Mouse (Mus musculus) 416B (cell line): ENCODE measurements around the gene Npff.

Experiments
- DNase-seq: peaks from one replicate; pipeline ENCODE4 v3.0.0; 2011; ENCODE audit warnings: low read depth

Gene Npff

DNA sequence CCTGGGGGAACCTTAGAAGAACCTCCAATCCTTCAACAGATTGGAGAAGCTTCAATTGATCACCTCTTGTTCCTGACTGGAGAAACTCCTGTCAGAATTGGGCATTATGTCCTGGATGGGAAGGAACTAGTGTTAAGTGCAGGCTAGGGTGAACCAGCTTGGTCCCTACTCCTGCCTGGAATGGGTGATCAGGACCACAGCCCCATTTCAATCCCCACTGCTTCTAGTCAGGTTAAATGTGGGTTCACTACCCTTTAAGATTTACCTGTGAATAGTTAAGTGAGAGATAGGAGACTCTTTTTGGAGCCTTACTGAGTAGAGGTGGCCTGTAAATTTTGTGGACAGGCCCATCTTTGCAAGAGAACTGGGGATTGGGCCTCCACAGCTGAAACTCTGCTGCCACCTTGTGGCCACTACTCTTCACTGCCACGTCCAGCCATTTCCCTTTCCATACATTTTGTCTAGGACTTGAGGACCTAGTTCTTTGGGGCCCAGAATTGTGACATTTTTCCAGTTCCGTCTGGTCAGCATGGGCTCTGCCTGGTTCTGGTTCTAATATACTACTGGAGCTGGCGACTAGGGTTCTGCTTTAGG is at the start of gene Npff:
Gene Npff (minus strand): TSS at position 51 of the 594 bp plus-strand sequence.
- DNase-seq = peak; percentile 84

- DNase-seq = peak; percentile 64
Measured at GRCm38 (mm10) chr15:102572081-102572480, 47.3 kb upstream of the Npff start.

DNA sequence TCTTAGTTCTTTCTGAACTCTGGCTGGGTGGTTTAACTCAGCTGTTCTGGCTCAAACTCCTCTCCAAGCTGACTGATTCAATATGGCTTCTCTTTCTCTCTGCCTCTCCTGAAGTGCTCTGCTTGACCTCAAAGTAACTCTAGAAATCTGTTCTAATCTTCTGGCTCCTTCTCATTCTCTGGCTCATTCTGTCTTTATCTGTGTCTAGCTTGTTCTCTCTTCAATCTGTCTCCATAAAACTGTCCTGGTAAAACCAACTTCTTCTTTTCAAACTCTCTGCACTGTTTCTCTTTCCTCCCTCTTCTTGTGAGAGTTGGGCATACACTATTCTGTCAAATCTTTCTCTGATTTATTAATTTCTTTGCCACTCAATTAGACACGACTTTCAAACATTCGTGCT is 43.1 kb upstream of the Npff start:
- no peak for DNase-seq

DNA sequence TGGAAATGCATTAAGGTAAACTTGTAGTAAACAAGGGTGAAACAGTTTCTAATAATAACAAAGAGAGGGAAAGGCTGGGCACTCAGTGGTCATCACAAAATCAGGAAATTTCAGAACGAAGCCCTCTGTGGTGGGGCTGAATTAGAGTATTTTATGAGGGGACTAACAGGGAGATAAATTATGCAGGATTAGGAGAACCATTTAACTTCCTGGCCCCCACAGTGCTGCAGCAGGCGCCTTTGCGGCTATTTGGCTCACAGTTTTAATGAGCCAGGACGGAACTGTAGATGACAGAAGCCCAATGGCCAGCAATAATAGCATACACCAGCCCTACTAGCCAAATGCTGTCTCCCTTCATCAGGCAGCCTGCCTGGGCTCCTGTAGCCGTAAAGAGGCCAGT is 38.9 kb upstream of the Npff start:
- no peak for DNase-seq

GRCm38 (mm10) chr15:102563061-102563460 is 38.3 kb upstream of the Npff start:
- no peak for DNase-seq

- no peak for DNase-seq
Measured at GRCm38 (mm10) chr15:102562491-102562890, 37.7 kb upstream of the Npff start.

DNA sequence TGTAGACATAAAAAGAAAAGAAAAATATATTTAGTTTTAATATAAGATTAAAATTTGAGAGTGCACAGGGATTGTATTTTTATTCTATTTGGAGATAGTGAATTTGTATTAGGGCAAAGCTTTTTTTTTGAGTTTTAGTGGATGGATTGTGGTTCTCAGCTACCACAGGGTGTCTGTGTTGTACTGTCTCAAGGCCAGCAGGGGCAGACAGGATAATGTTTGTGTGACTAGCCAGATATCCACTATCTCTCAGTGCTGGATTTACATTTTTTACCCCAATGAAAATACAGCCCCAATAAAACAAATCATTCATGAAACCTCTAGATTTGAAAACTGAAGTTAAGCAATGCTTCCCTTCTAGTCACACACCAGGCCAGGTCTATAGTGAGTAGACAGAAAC is 32.8 kb upstream of the Npff start:
- DNase-seq = peak; percentile 43

- DNase-seq = peak; percentile 90
Measured at GRCm38 (mm10) chr15:102555581-102555980, 30.8 kb upstream of the Npff start.

DNA sequence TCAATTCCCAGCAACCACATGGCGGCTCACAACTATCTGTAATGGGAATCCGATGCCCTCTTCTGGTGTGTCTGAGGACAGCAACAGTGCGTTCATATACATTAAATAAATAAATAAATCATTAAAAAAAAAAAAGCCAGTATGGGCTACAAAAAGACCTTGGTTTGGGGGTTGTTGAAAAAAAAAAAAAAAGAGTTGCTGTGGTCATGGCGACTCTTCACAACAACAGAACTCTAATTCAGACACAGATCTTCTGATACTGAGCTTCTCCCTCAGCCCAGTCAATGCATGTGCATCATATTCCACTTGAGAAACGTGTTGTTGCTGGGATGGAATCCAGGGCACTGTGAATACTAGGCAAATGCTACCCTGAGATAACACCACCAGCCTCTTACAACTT is 27.9 kb upstream of the Npff start:
- no peak for DNase-seq

GRCm38 (mm10) chr15:102547478-102547877 is 22.7 kb upstream of the Npff start:
- no peak for DNase-seq

GRCm38 (mm10) chr15:102546677-102547427 is 22.1 kb upstream of the Npff start:
- no peak for DNase-seq

GRCm38 (mm10) chr15:102546246-102546645 is 21.5 kb upstream of the Npff start:
- DNase-seq = no peak

DNA sequence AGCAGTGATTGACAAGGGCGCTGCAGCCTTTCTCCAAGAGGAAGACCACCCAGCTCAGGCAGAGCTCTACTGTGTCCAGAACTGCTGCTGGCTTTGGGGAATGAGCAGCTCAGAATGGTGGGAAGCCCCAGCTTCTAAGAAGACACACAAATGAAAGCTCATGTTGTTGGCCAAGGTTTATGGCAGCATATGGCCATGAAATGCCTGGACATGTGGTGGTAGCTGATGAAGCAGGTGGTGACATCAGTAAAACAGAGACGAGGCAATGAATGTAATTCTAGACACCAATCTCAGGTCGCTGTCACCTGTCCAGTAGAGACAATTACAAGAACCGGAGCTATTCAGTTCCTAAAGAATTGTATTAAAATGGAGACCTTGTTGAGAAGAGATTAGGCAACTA is 20.1 kb upstream of the Npff start:
- DNase-seq = no peak

- no peak for DNase-seq
Measured at GRCm38 (mm10) chr15:102533926-102534325, 9.2 kb upstream of the Npff start.

DNA sequence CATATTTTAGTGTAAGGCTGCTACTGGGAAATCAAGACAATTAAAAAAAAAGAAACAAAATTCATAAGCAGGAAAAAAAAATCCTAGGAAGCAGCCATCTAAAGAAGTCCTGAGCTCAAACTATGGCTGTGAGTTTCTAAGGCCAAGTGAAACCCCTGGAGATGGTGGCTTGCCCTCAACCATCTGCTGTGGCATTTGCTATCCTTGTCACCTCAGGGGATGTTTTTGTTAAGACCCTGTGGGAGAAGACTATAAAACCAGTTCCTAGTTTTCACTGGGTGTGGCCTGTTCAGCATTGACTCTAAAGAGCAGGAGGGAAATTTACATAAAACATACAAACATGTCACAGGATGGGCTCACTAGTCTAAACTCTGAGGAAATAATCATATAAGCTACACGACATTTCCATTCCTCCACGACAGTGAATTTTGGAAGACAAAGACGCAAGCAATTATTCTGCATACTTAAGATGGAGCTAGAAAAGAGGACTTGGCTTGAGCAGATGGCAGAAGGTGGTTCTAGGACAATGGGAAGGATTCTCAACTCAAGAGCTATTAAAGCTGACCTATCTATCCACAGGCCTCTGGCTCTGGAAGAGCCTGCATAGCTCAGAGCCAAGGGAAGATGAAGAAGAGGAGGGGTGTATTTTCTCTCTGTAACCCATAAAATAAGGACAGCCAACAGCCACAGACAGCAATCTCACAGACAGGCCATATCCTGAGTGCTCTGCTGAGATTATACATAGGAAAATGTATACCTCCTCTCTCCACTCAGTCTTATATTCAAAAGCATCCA is 7.6 kb upstream of the Npff start:
- no peak for DNase-seq

DNA sequence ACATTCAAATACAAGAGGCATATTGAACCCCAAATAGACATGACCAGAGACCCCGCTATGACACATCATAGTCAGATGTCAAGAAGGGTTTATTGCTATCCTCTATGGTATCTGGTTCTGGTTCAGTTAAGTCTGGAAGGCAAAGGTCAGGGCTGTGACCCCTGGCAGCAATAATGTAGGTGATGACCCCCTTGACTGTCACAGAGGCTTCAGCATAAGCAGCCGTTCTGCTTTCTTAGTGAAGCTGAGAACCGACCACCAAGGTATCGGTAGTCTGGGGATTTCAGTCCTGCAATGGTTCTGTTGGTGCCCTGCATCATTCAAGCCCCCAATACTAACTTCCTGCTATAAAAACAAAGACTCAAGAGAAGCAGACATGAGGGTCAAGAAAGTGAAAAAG is 6.8 kb upstream of the Npff start:
- no peak for DNase-seq

GRCm38 (mm10) chr15:102530566-102530965 is 5.8 kb upstream of the Npff start:
- no peak for DNase-seq

GRCm38 (mm10) chr15:102528396-102528795 is 3.7 kb upstream of the Npff start:
- DNase-seq = no peak

- peak; percentile 51 for DNase-seq
Measured at GRCm38 (mm10) chr15:102527936-102528335, 3.2 kb upstream of the Npff start.

DNA sequence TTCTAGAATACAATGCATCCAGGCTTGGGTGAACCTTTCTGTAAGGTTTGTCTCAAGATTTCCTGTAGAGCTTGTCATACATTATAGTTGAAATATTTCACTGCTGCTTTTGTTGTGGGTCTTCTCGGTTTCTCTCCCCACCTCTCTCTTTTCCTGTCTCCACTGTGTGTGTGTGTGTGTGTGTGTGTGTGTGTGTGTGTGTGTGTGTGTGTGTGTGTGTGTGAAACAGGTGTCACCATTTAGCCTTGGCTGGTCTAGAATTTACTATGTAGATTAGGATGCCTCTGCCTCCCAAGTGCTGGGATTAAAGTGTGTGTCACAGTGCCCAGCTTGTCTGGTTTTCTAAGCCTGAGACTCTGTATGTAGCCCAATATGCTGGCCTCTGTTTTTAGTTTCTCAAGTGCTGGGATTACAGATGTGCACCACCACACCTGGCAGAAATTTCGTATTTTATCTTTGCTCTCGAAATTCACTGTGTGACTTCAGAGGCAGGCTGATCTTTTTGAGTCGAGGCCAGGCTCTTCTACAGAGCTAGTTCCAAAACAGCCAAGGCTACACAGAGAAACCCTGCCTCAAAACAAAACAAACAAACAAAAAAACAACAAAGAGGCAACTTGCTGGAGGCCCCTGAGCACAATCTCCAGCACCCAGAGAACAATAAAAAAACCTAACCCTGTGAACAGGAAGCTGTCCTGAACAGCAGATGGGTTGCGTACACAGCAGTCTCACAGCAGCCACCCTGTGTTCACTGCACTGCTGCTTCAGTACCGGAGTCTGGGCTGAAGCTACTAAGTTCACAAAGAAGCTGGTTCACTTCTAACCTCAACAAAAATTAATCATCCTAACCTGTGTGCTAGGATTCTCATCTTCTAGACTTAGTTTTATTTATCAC is 1.6 kb upstream of the Npff start:
- no peak for DNase-seq

- no peak for DNase-seq
Measured at GRCm38 (mm10) chr15:102521480-102521879, 3.3 kb downstream of the Npff start.

DNA sequence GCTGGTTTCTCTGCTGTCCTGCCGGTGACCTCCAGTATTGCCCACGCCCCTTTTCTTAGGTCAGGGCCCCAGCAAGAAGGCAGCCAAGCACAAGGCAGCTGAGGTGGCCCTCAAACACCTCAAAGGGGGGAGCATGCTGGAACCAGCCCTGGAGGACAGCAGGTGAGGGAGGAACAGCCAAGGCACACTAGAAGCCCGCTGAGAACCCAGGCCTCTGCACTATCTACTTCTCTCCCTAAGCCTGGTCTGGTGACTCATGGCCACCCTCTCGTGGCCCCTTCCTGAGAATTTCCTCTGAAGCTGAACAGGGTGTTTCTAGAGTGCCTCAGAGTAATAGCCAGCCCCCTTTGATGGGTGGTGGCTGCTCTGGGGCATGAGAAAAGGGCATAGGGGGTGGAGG is 4.3 kb downstream of the Npff start:
- DNase-seq = peak; percentile 81
